Mouse (Mus musculus) adrenal gland (tissue): ENCODE data around the gene Traf3.

Experiments used
- intact Hi-C: fragments of 180-260 bp; cut with DNase I; formaldehyde crosslinking; loops from one replicate; pipeline ENCODE4 v1.15.1; 2025
- long read RNA-seq, 2 experiments: library from polyadenylated mRNA; unstranded; transcript quantifications; one replicate each; pipeline ENCODE4 v2.0.0; 2020; ENCODE audit warnings: borderline replicate concordance in 1 of 2; ENCODE audit not compliant: insufficient replicate concordance in 1 of 2

Gene Traf3
- long read RNA-seq, experiment 1, partial matches to known transcripts: 0 of 2 reads
- long read RNA-seq, experiment 1, other reads (novel, unspliced or antisense): 2 of 2 reads
- long read RNA-seq, experiment 2, partial matches to known transcripts: 1 of 3 reads
- long read RNA-seq, experiment 2, other reads (novel, unspliced or antisense): 2 of 3 reads

GRCm38 (mm10) chr12:111165831-111166591 is at the start of gene Traf3:
Traf3 (plus strand) TSS chr12:111166370.
- intact Hi-C loops: no loop called here

DNA sequence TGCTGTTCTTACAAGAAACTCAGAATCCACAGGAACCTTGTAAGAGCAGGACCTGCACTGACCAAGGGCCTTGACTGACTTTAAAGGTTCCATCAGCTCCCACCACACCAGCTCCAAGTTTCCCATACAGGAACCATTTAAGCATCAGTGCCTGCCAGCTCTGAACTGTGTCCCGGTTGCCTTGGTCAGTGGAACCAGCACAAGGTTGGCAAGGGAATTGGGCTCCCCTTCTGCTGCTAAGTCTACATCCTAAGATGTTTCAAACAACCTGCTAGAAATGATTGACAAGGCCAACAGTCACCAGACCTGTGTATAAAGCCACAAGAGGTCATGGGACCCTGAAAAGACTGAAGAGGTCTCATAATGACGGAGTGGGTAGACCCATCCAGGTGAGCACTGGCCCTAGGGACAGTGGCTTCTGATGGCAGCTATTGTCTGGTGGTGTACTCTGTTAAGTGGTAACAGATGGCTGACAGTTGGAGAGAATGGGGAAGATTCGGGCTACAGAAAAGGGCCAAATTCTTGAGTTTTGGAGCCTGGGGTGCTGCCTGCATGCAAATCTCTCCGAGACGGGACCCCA is 46.6 kb upstream of the Traf3 start:
- intact Hi-C loops: no loop called here

DNA sequence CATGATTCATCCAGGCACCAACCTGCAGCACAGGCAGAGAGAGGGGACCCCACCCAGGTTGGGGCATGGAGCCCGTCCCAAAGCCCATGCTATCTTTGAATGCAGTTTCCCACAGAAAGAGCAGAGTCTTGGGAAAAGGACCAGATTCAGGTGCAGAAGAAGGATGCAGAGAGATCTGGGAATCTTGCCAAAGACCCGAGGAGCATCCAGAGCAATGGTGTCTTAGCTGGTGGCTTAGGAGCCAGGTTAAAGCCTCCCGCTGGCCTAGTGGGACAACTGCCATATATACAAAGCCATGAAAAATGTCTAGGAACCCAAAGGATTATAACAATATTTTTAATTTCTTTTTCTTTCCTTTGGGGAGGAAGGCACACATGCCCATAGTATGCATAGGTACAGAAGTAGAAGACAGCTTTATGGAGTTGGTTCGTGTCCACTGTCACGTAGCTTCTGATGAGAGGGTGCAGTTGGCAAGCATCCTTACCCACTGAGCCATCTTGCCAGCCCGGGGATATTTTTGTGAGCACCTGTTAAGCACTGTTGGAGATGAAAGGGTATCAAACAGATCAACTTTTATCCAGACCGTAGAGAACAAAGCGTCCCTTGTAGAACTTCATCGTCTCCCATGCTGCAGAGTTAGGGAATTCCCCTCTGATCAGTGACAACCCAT is 45.1 kb upstream of the Traf3 start:
- intact Hi-C loops: no loop called here

- intact Hi-C loops: no loop called here
These were observed 43.8 kb upstream of the Traf3 start for GRCm38 (mm10) chr12:111122332-111122852.

DNA sequence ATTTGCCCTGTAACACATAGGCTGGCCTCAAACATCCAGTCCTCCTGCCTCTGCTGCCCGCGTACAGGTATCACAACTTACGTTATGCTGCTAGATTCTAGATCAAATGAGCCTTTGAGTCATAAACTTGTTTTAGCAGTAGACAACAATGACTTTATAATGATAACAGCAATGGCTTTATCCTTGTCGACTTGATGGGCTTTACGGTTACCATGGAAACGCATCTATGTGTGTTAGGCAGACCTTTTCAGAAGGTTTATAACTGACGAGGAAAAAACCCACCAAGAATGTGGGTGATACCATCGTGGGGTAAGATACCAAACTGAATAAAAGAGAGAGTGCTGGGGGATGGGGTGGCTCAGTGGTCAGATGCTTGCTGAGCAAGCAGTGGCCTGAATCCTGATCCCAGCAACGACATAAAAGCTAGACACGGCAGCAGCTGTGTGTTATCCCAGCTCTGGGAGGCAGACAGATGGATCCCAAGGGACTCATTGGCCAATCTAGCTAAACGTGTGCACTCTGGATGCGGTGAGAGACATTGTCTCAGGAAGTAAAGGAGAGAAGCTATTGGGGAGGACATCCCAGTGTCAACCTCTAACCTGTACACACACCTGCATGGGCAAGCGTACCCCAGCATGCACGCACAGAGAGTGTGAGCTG is 41.4 kb upstream of the Traf3 start:
- intact Hi-C loops: loop anchor here (5.0 kb wide), 1 partner anchor 32 kb away; no protein-coding TSS in a partner anchor

GRCm38 (mm10) chr12:111125666-111126065 is 40.5 kb upstream of the Traf3 start:
- intact Hi-C loops: loop anchor here (5.0 kb wide), 1 partner anchor 33 kb away; no protein-coding TSS in a partner anchor

- intact Hi-C loops: no loop called here
These were observed 32.0 kb upstream of the Traf3 start for GRCm38 (mm10) chr12:111134169-111134568.

DNA sequence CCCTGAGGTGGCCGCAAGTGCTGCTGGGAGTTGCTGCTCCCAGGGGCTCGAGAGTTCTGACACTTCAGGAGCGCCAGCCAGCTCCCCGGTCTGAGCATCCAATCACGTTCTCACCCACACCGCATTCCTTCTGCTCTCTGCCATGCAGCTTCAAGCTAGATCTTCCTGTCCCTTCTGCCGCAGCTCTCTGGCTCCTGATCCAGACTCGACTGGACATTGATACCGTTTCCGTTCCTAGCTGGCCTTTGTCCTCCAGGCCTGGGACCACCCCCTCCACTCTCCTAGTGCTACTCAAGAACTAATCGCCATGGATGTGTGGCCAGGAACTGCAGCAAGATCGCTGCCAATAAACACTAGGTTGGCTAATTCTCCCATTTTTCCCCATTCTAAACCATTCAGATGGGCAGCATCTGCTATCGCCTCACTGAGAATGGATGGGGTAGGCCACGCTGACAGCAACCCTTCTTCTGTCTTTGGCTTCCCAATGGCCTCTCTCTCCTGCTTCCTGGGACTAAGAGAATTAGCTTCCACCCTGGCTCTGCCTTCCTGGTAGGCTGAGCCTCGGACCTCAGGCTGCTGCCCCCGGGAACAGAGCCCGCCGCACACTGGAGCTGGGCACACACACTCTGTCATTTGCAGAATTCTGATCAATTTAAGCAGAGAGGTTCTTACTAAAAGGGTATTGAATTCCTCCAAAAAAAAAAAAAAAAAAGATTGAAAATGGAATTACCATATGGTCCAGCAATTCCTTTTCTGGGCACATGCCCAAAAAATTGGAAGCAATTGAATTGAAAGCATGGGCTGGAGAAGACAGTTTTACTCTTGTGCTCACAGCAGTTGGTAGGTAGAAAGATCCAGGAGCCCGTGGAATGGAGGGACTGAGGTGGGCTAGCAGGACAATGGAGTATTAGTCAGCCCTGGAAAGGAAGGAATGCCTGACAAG is 31.1 kb upstream of the Traf3 start:
- intact Hi-C loops: no loop called here

- intact Hi-C loops: no loop called here
These were observed 30.2 kb upstream of the Traf3 start for GRCm38 (mm10) chr12:111135953-111136352.

DNA sequence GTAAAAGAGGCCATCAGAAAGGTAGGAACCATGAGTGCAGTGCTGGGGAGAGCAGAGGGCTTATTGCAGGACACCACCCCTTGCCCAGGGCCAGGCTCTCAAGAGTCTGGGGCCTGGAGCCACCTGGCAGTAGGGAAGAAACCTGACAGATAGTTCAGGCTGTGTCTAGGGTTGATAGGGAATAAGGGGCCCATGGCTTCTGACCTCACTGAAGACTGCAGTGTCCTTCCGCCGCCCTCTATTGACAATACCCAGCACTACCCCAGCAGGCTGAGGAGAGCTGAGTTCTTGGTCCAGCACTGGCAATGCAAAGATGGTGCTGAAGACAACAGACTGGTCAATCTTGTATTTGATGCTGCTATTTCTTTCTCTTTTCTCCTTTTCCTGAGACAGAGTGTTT is 29.1 kb upstream of the Traf3 start:
- intact Hi-C loops: no loop called here

- intact Hi-C loops: no loop called here
These were observed 23.1 kb upstream of the Traf3 start for GRCm38 (mm10) chr12:111143005-111143508.

DNA sequence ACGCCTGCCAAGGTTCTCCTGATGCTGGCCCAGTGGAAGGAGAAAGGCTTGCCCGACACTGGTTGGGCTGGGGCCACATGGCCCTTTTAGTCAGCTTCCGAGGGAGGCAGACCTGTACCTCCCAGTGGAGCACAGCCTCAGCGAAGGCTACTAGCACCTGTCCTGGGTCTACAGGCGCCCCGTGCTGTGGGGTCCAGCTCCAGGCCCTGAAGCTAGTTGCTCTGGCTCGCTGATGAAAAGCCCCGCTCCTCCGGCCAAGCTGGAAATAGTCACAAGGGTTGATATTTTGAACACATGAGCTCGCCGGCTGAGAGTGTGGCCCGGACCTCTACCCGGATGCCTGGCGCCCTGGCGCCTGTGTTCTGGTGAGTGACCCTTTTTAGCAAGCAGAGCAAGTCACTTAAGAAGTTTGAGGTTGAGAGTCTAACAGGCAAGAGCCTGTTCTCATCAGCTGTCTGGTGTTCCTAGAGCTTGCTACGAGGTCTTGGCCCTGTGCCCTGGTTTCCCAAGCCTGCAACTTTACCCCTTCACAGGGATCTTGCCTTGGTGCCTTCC is 22.6 kb upstream of the Traf3 start:
- intact Hi-C loops: no loop called here

DNA sequence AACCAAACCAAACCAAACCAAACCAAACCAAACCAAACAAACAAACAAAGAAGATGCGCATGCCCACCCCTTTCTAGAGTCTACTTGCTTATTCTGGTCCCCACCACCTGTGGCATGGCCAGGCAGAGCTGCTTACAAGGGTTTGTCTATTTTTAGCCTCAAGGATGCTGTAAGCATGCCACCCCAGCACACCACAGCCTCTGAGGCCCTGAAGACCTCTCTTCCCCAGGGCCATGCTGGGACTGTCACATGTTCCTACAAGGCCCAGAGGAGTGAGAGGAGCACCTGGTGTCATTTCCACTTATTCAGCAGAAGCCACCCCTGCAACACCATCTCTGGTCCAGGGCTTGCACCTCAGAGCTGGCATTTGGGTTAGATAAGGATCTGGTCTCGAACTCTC is 21.6 kb upstream of the Traf3 start:
- intact Hi-C loops: no loop called here

- intact Hi-C loops: no loop called here
These were observed 20.9 kb upstream of the Traf3 start for GRCm38 (mm10) chr12:111145269-111145668.

- intact Hi-C loops: no loop called here
These were observed 16.5 kb upstream of the Traf3 start for GRCm38 (mm10) chr12:111149495-111150235.

DNA sequence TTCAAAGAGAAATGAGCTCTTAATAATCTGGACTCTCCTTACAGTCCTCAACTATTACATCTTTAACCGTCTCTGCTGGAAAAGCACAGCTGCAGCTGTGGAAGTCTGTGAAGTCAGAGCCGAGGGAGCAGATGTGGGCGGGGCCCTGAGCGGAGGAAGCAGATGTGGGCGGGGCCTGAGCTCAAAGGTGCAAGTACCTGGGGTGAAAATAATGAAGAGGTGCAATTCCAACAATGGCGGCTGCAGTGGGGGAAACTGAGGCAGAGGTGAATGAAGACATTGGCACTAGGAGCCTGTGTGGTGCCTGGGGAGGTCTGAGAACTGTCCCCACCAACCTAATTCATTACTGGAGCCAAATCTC is 16.0 kb upstream of the Traf3 start:
- intact Hi-C loops: no loop called here

DNA sequence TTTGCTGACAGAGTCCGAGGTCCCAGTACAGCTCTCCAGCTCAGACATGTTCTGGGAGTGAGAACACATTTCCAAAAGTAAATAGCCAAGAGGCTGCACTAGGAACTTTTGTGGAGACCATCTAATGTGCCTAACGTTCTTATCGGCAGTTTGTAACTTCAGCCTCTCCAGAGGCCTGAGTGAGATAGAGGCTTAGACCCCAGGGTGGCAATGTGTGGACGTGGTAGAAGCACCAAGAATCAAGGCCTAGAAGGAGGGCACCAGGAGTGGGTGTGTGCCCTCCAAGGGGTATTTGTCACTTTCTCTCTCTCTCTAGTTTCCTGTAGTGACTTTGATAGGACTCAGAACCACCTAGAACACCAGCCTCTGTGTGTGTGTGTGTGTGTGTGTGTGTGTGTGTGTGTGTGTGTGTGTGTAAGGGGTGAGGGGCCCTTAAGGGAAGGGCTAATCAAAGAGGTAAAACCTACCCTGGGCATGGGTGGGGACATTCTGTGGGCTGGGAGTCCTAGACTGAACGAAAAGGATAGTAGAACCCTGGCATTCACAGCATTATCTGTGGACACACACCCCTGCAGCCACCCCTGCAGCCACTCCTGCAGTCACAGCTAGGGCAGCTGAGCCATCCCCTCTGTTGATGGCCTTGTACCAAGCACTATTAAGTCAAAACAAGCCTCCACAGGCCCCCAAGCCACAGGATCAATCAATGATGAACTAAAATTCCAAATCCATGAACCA is 14.6 kb upstream of the Traf3 start:
- intact Hi-C loops: no loop called here

GRCm38 (mm10) chr12:111152579-111152978 is 13.6 kb upstream of the Traf3 start:
- intact Hi-C loops: no loop called here
